Mouse (Mus musculus) liver, embryonic 13.5 days (tissue): ENCODE data around the gene Fgd5. TPM values are rescaled to one million over a fixed set of nuclear protein-coding genes. Genes with fewer than 3 reads are reported as not detected.

Experiments
- ATAC-seq: fragments of 200-750 bp; cut with Nextera tagmentation; 2 replicates; pipeline ENCODE4 v1.8.0; 2017; ENCODE audit warnings: low read depth, mild to moderate bottlenecking, moderate number of reproducible peaks, moderate library complexity
- DNase-seq: peaks from one replicate; pipeline ENCODE4 v3.0.0; 2022
- H3K27ac ChIP-seq: fragments of 300-500 bp; sonication (generic); 2 replicates; pipeline ENCODE4 v1.5.1; 2015; ENCODE audit warnings: moderate library complexity, mild to moderate bottlenecking, inconsistent platforms
- H3K27me3 ChIP-seq: fragments of 300-500 bp; sonication (generic); 2 replicates; pipeline ENCODE4 v1.6.1; 2015; ENCODE audit warnings: mild to moderate bottlenecking, inconsistent platforms
- H3K36me3 ChIP-seq: fragments of 300-500 bp; sonication (generic); 2 replicates; pipeline ENCODE4 v1.6.1; 2015; ENCODE audit warnings: mild to moderate bottlenecking, inconsistent platforms
- H3K4me1 ChIP-seq: fragments of 300-500 bp; sonication (generic); replicated peaks from 2 replicates; pipeline ENCODE4 v1.6.1; 2015; ENCODE audit warnings: inconsistent platforms
- H3K4me2 ChIP-seq: fragments of 300-500 bp; sonication (generic); 2 replicates; pipeline ENCODE4 v1.6.1; 2015; ENCODE audit warnings: inconsistent platforms, mild to moderate bottlenecking, moderate library complexity
- H3K4me3 ChIP-seq: fragments of 300-500 bp; sonication (generic); replicated peaks from 2 replicates; pipeline ENCODE4 v1.5.1; 2015; ENCODE audit warnings: mild to moderate bottlenecking, inconsistent platforms
- H3K9ac ChIP-seq: fragments of 300-500 bp; sonication (generic); 2 replicates; pipeline ENCODE4 v1.6.1; 2015; ENCODE audit warnings: mild to moderate bottlenecking, inconsistent platforms
- H3K9me3 ChIP-seq: fragments of 300-500 bp; sonication (generic); replicated peaks from 2 replicates; pipeline ENCODE4 v1.6.1; 2016; ENCODE audit warnings: inconsistent platforms
- WGBS: fragments of 180-500 bp; shearing (Covaris S2); methylation state at CpG from one replicate; pipeline ENCODE4 v1.1.7; 2015; ENCODE audit not compliant: insufficient replicate concordance; 5-methylcytosine and 5-hydroxymethylcytosine counted together
- polyA plus RNA-seq: library from polyadenylated mRNA; unstranded; fragments of >200 nt; fragmentation: Nextera tagmentation; extraction: Ambion mirVana; gene quantifications from 2 replicates; pipeline ENCODE4 v1.2.1, GENCODE M21; 2015

Gene Fgd5
- polyA plus RNA-seq, 1 experiment from 2014 or later = 2.4 TPM

GRCm38 (mm10) chr6:91979301-91979996 is 771 bp downstream of the Fgd5 start:
- ATAC-seq = no peak
- Histone ChIP-seq H3K4me2 (peak overlapping the region; percentile 63), H3K4me3 (peak overlapping the region; percentile 53), H3K36me3 (no peaks in the 10 kb centered on the region), H3K9ac (peak overlapping the region; percentile 53; the same call in 1 of the 2 replicates), H3K27ac (no peak overlapping the region), H3K4me1 (peaks cover 2% of the 10 kb centered on the region; the same call in 1 of the 2 replicates), H3K27me3 (peaks cover 59% of the 10 kb centered on the region), H3K9me3 (no peaks in the 10 kb centered on the region)
- DNase-seq = no peak
- 2% methylated on average over 23 of the region's 23 CpGs for WGBS

- peaks cover 2% of the 10 kb centered on the region; the same call in 1 of the 2 replicates for H3K4me1 ChIP-seq
- peaks cover 59% of the 10 kb centered on the region for H3K27me3 ChIP-seq
- DNase-seq = no peak
- H3K27ac ChIP-seq = no peak overlapping the region
- WGBS = 30% methylated on average over 3 of the region's 3 CpGs
- ATAC-seq = no peak
- H3K4me2 ChIP-seq = peak overlapping the region; percentile 63
- H3K36me3 ChIP-seq = no peaks in the 10 kb centered on the region
- no peak overlapping the region for H3K9ac ChIP-seq
- H3K4me3 ChIP-seq = peak overlapping the region; percentile 53; the same call in 1 of the 2 replicates
- no peaks in the 10 kb centered on the region for H3K9me3 ChIP-seq
These were observed 1.3 kb downstream of the Fgd5 start for GRCm38 (mm10) chr6:91980011-91980410.

DNA sequence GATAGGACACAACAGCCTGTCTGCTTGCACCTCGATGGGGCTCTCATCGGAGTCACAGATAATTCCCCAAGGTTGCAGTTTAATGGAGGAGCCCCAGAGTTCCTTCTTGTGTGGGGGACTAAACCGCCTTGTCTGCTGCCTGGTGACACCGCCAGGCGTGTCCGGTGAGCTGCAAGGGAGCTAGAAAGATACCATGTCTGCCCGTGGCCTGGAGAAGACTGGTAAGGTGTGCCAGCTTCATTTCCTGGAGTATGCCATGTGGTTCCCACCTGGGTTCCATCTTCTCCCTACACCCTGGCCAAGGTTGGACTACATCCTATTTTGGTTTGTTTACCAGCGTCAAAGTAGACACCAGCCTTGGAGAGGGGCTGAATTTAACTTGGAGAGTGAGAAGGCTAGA is 11.4 kb downstream of the Fgd5 start:
- ATAC-seq (no peak), DNase-seq (no peak)
- peaks cover 43% of the 10 kb centered on the region for H3K4me1 ChIP-seq
- H3K4me3 ChIP-seq = no peak overlapping the region
- H3K36me3 ChIP-seq = no peaks in the 10 kb centered on the region
- no peak overlapping the region for H3K4me2 ChIP-seq
- H3K27ac ChIP-seq = no peak overlapping the region
- H3K27me3 ChIP-seq = no peaks in the 10 kb centered on the region
- no peak overlapping the region for H3K9ac ChIP-seq
- 79% methylated on average over 8 of the region's 8 CpGs for WGBS
- no peaks in the 10 kb centered on the region for H3K9me3 ChIP-seq

- DNase-seq (peak; percentile 74), ATAC-seq (peak; percentile 85)
- Histone ChIP-seq H3K4me3 (no peak overlapping the region), H3K9ac (peak overlapping the region; percentile 23; the same call in 1 of the 2 replicates), H3K27ac (peak overlapping the region; percentile 86), H3K4me2 (peak overlapping the region; percentile 58), H3K9me3 (no peaks in the 10 kb centered on the region), H3K4me1 (peaks cover 49% of the 10 kb centered on the region), H3K27me3 (no peaks in the 10 kb centered on the region), H3K36me3 (no peaks in the 10 kb centered on the region)
- 35% methylated on average over 2 of the region's 2 CpGs for WGBS
These were observed 14.1 kb downstream of the Fgd5 start for GRCm38 (mm10) chr6:91992823-91993222.

- no peaks in the 10 kb centered on the region for H3K9me3 ChIP-seq
- peaks cover 49% of the 10 kb centered on the region for H3K4me1 ChIP-seq
- 25% methylated on average over 8 of the region's 8 CpGs for WGBS
- H3K4me2 ChIP-seq = peak overlapping the region; percentile 58
- peak overlapping the region; percentile 53 for H3K9ac ChIP-seq
- DNase-seq = peak; percentile 74
- no peaks in the 10 kb centered on the region for H3K27me3 ChIP-seq
- peak; percentile 89 for ATAC-seq
- H3K4me3 ChIP-seq = peak overlapping the region; percentile 19; the same call in 1 of the 2 replicates
- peak overlapping the region; percentile 86 for H3K27ac ChIP-seq
- H3K36me3 ChIP-seq = no peaks in the 10 kb centered on the region
These were observed 15.3 kb downstream of the Fgd5 start for GRCm38 (mm10) chr6:91993795-91994505.

GRCm38 (mm10) chr6:91996072-91996471 is 17.4 kb downstream of the Fgd5 start:
- Histone ChIP-seq H3K27ac (no peak overlapping the region), H3K27me3 (no peaks in the 10 kb centered on the region), H3K4me2 (no peak overlapping the region), H3K36me3 (no peaks in the 10 kb centered on the region), H3K4me3 (no peak overlapping the region), H3K9me3 (no peaks in the 10 kb centered on the region), H3K4me1 (peaks cover 44% of the 10 kb centered on the region), H3K9ac (no peak overlapping the region)
- no peak for DNase-seq
- WGBS = 71% methylated on average over 8 of the region's 8 CpGs
- ATAC-seq = no peak

DNA sequence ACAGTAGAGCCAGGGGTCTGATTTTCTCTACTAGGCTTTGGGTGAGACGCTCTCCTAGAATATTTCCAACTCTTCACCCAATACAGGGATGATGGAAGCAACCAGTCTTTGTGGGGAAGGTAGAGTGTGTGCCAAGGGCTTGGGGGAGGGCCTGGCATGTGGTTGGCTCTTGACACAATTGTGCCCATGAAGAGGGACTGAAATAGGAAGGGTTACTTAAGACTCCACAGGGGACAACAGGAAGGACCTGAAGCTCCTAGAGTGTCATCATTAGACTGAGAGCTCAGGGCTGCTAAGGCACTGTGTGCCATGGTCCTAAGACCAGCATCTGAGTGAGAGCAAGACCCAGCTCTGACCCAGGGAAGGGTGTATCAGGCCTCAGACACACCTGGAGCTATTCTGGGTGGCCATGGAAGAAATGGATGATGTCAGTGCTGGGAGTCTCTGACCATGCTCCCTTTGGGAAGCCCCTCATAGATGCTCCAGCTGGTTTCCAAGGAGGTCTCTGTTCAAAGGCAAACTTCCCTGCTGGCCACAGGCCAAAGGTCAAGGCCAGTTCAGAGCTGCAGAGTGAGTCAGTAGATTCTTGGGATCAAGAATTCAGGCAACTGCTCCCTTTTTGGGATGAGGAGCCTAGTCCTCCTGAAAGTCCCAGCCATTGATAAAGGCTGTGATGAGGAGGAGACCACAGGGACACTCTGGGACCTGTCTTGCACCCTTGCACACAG is 24.0 kb downstream of the Fgd5 start:
- Histone ChIP-seq H3K27ac (no peak overlapping the region), H3K9ac (no peak overlapping the region), H3K36me3 (no peaks in the 10 kb centered on the region), H3K9me3 (no peaks in the 10 kb centered on the region), H3K27me3 (no peaks in the 10 kb centered on the region), H3K4me2 (no peak overlapping the region), H3K4me1 (no peaks in the 10 kb centered on the region), H3K4me3 (no peak overlapping the region)
- WGBS = 69% methylated on average over 1 of the region's 1 CpGs
- DNase-seq (no peak), ATAC-seq (no peak)

DNA sequence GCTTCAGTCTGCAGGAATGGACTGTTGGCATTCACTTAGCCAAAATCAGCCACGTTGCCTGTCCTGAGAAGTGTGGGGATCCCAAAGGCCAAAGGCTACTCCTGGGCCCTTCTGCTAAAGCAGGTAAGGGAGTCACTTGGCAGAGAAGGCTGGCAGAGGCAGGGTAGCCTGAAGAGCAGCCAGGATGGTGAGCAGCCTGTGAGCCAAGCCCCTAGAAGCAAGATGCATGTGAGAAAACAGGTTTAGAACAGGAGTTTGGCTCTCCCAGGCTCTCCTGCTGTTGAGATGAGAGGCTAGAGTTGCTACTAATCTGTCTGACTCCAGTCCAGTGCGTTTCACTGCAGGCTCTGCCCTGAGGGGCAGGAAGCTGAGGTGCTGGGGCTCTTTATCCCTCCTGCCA is 25.0 kb downstream of the Fgd5 start:
- no peak overlapping the region for H3K9ac ChIP-seq
- H3K36me3 ChIP-seq = no peaks in the 10 kb centered on the region
- H3K27ac ChIP-seq = no peak overlapping the region
- no peak overlapping the region for H3K4me2 ChIP-seq
- DNase-seq = no peak
- 34% methylated on average over 2 of the region's 2 CpGs for WGBS
- no peaks in the 10 kb centered on the region for H3K4me1 ChIP-seq
- H3K27me3 ChIP-seq = no peaks in the 10 kb centered on the region
- no peaks in the 10 kb centered on the region for H3K9me3 ChIP-seq
- ATAC-seq = no peak
- H3K4me3 ChIP-seq = no peak overlapping the region

- DNase-seq (no peak), ATAC-seq (no peak)
- Histone ChIP-seq H3K9ac (no peak overlapping the region), H3K4me3 (no peak overlapping the region), H3K27me3 (no peaks in the 10 kb centered on the region), H3K4me1 (no peaks in the 10 kb centered on the region), H3K4me2 (no peak overlapping the region), H3K9me3 (no peaks in the 10 kb centered on the region), H3K36me3 (no peaks in the 10 kb centered on the region), H3K27ac (no peak overlapping the region)
- WGBS = 58% methylated on average over 6 of the region's 6 CpGs
These were observed 25.6 kb downstream of the Fgd5 start for GRCm38 (mm10) chr6:92004137-92004805.

GRCm38 (mm10) chr6:92004806-92005205 is 26.1 kb downstream of the Fgd5 start:
- Histone ChIP-seq H3K4me3 (no peak overlapping the region), H3K9me3 (no peaks in the 10 kb centered on the region), H3K27me3 (no peaks in the 10 kb centered on the region), H3K27ac (no peak overlapping the region), H3K36me3 (no peaks in the 10 kb centered on the region), H3K4me1 (no peaks in the 10 kb centered on the region), H3K4me2 (no peak overlapping the region), H3K9ac (no peak overlapping the region)
- 72% methylated on average over 3 of the region's 3 CpGs for WGBS
- DNase-seq (no peak), ATAC-seq (no peak)

DNA sequence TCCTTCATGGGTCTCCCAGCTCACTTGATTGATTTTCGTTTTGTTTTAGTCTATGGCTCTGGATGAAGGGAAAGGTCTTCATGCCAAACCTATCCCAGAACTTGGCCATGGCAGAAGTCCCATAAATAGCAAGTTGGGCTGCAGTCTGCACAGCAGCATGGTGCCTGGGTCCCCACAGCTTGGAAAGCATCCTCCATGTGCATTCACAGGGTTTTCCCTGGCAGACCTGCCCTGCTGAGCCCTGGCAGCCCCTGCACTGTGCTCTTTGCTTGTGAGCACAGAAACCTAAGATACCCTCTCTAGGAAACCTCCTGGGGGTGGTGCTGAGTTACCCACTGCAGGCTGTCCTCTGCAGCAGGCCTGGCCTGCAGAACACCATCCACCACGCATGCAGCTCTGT is 32.2 kb downstream of the Fgd5 start:
- DNase-seq (no peak), ATAC-seq (no peak)
- Histone ChIP-seq H3K36me3 (no peaks in the 10 kb centered on the region), H3K9me3 (no peaks in the 10 kb centered on the region), H3K4me2 (no peak overlapping the region), H3K4me3 (no peak overlapping the region), H3K27ac (no peak overlapping the region), H3K27me3 (no peaks in the 10 kb centered on the region), H3K9ac (no peak overlapping the region), H3K4me1 (peaks cover 6% of the 10 kb centered on the region)
- WGBS = 64% methylated on average over 2 of the region's 2 CpGs
